Mouse (Mus musculus) layer of hippocampus, postnatal 10 days (tissue): Measurements from ENCODE around the gene Col5a1. TPM values are rescaled to one million over a fixed set of nuclear protein-coding genes. Genes with fewer than 3 reads are reported as not detected.

Source experiments
- DNase-seq, 2 experiments: peaks; one replicate each; pipeline ENCODE4 v3.0.0; 2021; ENCODE audit warnings: low spot score in 2 of 2
- total RNA-seq, 2 experiments: library from RNA; stranded (reverse); gene quantifications; 2 replicates each; pipeline ENCODE4 v1.2.3; 2021

Col5a1 gene
- total RNA-seq, 2 experiments from 2014 or later, result 9.9 to 10.8 TPM

- no peak for DNase-seq
Measured at GRCm38 (mm10) chr2:28075616-28076187, 189.5 kb downstream of the Col5a1 start.

DNA sequence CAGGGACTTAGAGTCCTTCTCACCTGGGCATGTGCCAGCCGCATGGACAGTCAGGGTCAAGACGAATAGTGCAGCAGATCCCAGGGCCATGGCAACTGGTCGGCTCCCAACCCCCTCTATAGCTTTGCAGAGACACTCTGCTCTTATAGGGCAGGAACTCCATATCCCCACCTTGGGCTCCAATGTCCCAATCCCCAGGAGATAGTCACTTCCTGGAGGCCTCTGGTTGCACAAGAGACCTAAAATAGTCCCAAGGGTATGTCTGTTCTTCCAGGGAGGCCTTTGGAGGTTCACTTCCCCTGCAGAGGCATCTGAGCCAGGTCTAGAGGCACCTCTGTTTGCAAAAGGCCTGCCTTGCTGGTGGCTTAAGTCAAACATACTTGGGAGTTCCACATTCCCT, 198.5 kb downstream of the Col5a1 start, which contains the start of gene Fcnb:
TSS of gene Fcnb (minus strand) at position 118 of the 400 bp plus-strand sequence.
- no peak for DNase-seq

GRCm38 (mm10) chr2:28086112-28086511, 199.9 kb downstream of the Col5a1 start:
- no peak for DNase-seq

- DNase-seq, result no peak
Measured at GRCm38 (mm10) chr2:28089095-28089494, 202.9 kb downstream of the Col5a1 start.

Other genes with a start within 250 kb of the Col5a1 start
- 10 to 100 TPM; 13.4 to 14.2 TPM for gene Rxra, start 210.0 kb upstream of the Col5a1 start, total RNA-seq
- not detected for gene Fcnb, start 198.5 kb downstream of the Col5a1 start, total RNA-seq